Mouse (Mus musculus) megakaryocyte, embryonic 14.5 days (primary cell): ENCODE results near the gene Pcbp1. TPM values are rescaled to one million over a fixed set of nuclear protein-coding genes. Genes with fewer than 3 reads are reported as not detected.

Source experiments
- H3K27me3 ChIP-seq: replicated peaks from 2 replicates; pipeline ENCODE3; 2012; ENCODE audit warnings: inconsistent platforms
- H3K36me3 ChIP-seq: replicated peaks from 2 replicates; pipeline ENCODE3; 2012; ENCODE audit warnings: low read length, inconsistent platforms, mixed read lengths
- H3K4me1 ChIP-seq: 2 replicates; pipeline ENCODE4 v1.6.1; 2012; ENCODE audit warnings: inconsistent platforms
- H3K4me3 ChIP-seq: replicated peaks from 2 replicates; pipeline ENCODE3; 2012; ENCODE audit warnings: moderate library complexity, mild to moderate bottlenecking, inconsistent platforms
- H3K9me3 ChIP-seq: 2 replicates; pipeline ENCODE4 v1.6.1; 2012; ENCODE audit warnings: inconsistent platforms
- FLI1 ChIP-seq: IDR thresholded peaks from 2 replicates; pipeline ENCODE4 v1.6.1; 2012; ENCODE audit warnings: low read length, inconsistent platforms, mixed read lengths
- GATA1 ChIP-seq: IDR thresholded peaks from 3 replicates; pipeline ENCODE4 v1.6.1; 2012; ENCODE audit warnings: mixed read lengths, low read length, inconsistent platforms, borderline replicate concordance
- polyA plus RNA-seq: library from polyadenylated mRNA; stranded (reverse); fragments of >175 nt; gene quantifications from 2 replicates; pipeline ENCODE4 v1.2.3, GENCODE M21; 2012; ENCODE audit warnings: low replicate concordance; ENCODE audit not compliant: insufficient read depth

Gene Pcbp1
- polyA plus RNA-seq, 1 experiment: 984 TPM

DNA sequence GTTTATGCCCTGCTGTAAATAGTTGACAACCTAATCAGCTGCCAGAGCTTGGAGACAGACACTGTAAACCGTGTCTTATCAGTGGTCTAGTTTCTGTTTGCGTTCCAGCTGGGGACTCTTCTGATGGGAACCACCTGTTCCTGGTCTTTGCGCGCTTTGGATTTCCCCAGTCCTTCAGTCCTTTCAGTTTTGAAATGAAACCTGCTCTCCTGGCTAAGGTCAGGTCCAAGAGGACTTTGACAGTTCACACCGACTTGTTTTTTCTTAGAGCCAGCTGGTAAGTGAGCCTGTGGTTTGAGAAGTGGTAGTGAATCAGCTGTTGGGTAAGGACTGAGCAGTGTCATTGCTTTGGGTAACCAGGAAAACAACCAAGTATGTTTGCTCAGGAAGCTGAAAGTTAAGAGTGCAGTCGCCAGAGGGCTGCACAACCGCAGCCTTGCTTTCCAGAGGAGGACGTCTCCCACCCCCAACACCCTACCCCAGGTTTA, 21.8 kb upstream of the Pcbp1 start:
- no peak for TF ChIP-seq FLI1
- no peak for TF ChIP-seq GATA1
- H3K4me3 ChIP-seq: peak overlapping the region; percentile 88
- H3K9me3 ChIP-seq: no peaks in the 10 kb centered on the region
- peaks cover 75% of the 10 kb centered on the region for H3K4me1 ChIP-seq
- no peaks in the 10 kb centered on the region for H3K27me3 ChIP-seq
- H3K36me3 ChIP-seq: peaks cover 67% of the 10 kb centered on the region

- Histone ChIP-seq H3K9me3 (no peaks in the 10 kb centered on the region), H3K4me3 (peak overlapping the region; percentile 88), H3K36me3 (peaks cover 66% of the 10 kb centered on the region), H3K27me3 (no peaks in the 10 kb centered on the region), H3K4me1 (peaks cover 73% of the 10 kb centered on the region)
- TF ChIP-seq FLI1: no peak
- no peak for TF ChIP-seq GATA1
Observed at GRCm38 (mm10) chr6:86547228-86547755, 21.2 kb upstream of the Pcbp1 start.

- no peaks in the 10 kb centered on the region for H3K27me3 ChIP-seq
- H3K4me3 ChIP-seq: no peak overlapping the region
- peaks cover 60% of the 10 kb centered on the region for H3K4me1 ChIP-seq
- H3K9me3 ChIP-seq: no peaks in the 10 kb centered on the region
- TF ChIP-seq FLI1 (no peak), GATA1 (no peak)
- peaks cover 65% of the 10 kb centered on the region for H3K36me3 ChIP-seq
Observed at GRCm38 (mm10) chr6:86545236-86545635, 19.1 kb upstream of the Pcbp1 start.

GRCm38 (mm10) chr6:86543869-86544268, 17.7 kb upstream of the Pcbp1 start:
- H3K4me1 ChIP-seq: peaks cover 63% of the 10 kb centered on the region
- H3K36me3 ChIP-seq: peaks cover 64% of the 10 kb centered on the region
- no peak for TF ChIP-seq GATA1
- TF ChIP-seq FLI1: no peak
- no peaks in the 10 kb centered on the region for H3K27me3 ChIP-seq
- H3K9me3 ChIP-seq: no peaks in the 10 kb centered on the region
- no peak overlapping the region for H3K4me3 ChIP-seq

DNA sequence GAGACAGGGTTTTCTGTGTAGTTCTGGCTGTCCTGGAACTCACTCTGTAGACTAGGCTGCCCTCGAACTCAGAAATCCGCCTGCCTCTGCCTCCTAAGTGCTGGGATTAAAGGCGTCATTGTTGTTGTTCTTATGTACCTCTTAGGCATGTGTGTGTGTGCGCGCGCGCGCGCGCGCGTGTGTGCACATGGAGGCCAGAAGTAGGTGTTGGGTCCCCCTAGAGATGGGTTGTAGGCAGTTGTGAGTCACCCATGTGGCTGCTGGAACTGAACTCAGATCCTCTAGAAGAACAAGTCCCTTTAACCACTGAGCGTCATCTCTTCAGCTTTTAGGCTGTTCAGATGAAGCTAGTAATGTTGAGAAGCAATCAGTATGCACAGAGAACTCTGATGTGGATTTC, 16.9 kb upstream of the Pcbp1 start:
- Histone ChIP-seq H3K4me1 (peaks cover 65% of the 10 kb centered on the region), H3K27me3 (no peaks in the 10 kb centered on the region), H3K36me3 (peaks cover 70% of the 10 kb centered on the region), H3K4me3 (no peak overlapping the region), H3K9me3 (no peaks in the 10 kb centered on the region)
- TF ChIP-seq FLI1 (no peak), GATA1 (no peak)

GRCm38 (mm10) chr6:86541650-86542049, 15.5 kb upstream of the Pcbp1 start:
- TF ChIP-seq FLI1 (no peak), GATA1 (no peak)
- Histone ChIP-seq H3K27me3 (no peaks in the 10 kb centered on the region), H3K9me3 (no peaks in the 10 kb centered on the region), H3K4me3 (no peak overlapping the region), H3K36me3 (peaks cover 77% of the 10 kb centered on the region), H3K4me1 (peaks cover 65% of the 10 kb centered on the region)

GRCm38 (mm10) chr6:86528451-86528785, 2.3 kb upstream of the Pcbp1 start:
- Histone ChIP-seq H3K4me3 (peak overlapping the region; percentile 33), H3K27me3 (no peaks in the 10 kb centered on the region), H3K4me1 (peaks cover 31% of the 10 kb centered on the region), H3K36me3 (peaks cover 52% of the 10 kb centered on the region), H3K9me3 (no peaks in the 10 kb centered on the region)
- TF ChIP-seq GATA1 (no peak), FLI1 (no peak)

- TF ChIP-seq FLI1 (no peak), GATA1 (no peak)
- H3K4me3 ChIP-seq: peak overlapping the region; percentile 99
- no peaks in the 10 kb centered on the region for H3K27me3 ChIP-seq
- peaks cover 52% of the 10 kb centered on the region for H3K36me3 ChIP-seq
- no peaks in the 10 kb centered on the region for H3K9me3 ChIP-seq
- peaks cover 36% of the 10 kb centered on the region for H3K4me1 ChIP-seq
Observed at GRCm38 (mm10) chr6:86527766-86528450, 1.8 kb upstream of the Pcbp1 start.

GRCm38 (mm10) chr6:86526961-86527740, 1.0 kb upstream of the Pcbp1 start:
- H3K36me3 ChIP-seq: peaks cover 50% of the 10 kb centered on the region
- H3K27me3 ChIP-seq: no peaks in the 10 kb centered on the region
- peaks cover 43% of the 10 kb centered on the region for H3K4me1 ChIP-seq
- TF ChIP-seq GATA1: no peak
- no peak for TF ChIP-seq FLI1
- peak overlapping the region; percentile 99 for H3K4me3 ChIP-seq
- no peaks in the 10 kb centered on the region for H3K9me3 ChIP-seq

DNA sequence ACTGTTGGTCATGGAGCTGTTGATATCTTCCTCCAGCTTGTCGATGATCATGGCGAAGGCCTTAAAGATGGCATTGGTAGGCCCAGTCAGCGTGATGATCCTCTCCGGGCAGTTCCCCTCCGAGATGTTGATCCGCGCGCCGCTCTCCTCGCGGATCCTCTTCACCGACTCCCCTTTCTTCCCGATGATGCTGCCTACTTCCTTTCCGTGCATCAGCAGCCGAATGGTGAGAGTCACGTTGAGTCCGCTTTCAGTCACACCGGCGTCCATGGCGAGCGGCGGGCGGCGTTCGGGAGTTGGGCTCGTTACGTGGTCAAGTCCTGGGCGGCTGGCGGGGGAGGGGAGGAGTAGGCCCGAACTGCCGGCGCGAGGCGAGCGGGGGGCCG, 482 bp downstream of the Pcbp1 start:
- Histone ChIP-seq H3K27me3 (no peaks in the 10 kb centered on the region), H3K36me3 (peaks cover 51% of the 10 kb centered on the region), H3K4me3 (peak overlapping the region; percentile 99), H3K4me1 (peaks cover 45% of the 10 kb centered on the region), H3K9me3 (no peaks in the 10 kb centered on the region)
- TF ChIP-seq FLI1 (no peak), GATA1 (no peak)
